Mouse (Mus musculus) cerebellum, adult 9-11 months (tissue): Measurements from ENCODE around the gene Sh3d19.

Experiments used
- DNase-seq: peaks from one replicate; pipeline ENCODE4 v3.0.0; 2022

Gene Sh3d19

DNA sequence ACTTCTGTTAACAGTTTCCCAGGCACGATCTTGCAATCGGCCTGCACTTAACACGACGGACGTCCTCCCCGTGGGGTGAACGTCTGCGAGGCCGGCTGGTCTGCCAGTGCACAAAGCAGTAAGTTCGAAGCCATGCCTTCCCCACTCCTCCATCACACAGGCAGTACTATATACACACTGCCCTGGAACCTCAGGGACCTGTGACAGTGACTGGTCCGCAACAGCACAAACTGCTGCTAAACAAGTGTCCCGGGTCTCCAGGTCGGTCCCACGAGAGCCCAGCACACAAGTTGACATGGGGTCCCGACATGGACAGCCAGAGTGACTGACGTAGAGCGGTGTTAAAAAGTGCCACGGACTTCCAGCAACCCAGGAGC, 171.0 kb downstream of the Sh3d19 start:
- DNase-seq: no peak

- peak; percentile 98 for DNase-seq
These were observed 171.5 kb downstream of the Sh3d19 start, which contains the start of gene Rps3a1 for GRCm38 (mm10) chr3:86142263-86142933. Gene Rps3a1 (minus strand): TSS chr3:86142702.

- DNase-seq: no peak
These were observed 172.0 kb downstream of the Sh3d19 start for GRCm38 (mm10) chr3:86142934-86143317.

DNA sequence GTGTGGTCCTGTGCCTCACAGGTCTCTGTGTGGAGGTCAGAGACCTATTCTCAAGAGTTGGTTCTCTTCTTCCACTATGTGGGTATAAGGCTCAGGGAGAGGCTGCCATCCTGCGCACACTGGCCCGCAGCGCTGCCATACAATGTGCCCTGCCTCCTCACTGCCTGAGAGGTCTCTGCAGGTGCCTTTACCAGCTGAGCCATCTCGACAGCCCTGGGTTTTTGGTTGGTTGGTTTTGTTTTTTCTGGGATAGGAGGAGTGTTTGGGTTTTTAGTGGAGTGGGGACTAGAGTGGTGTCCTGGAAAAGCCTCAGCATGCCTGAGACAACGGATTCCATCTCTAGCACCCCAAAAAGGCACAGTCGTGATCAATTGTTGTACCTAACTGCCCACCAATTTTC, 172.4 kb downstream of the Sh3d19 start:
- DNase-seq: no peak

GRCm38 (mm10) chr3:86149063-86149462, 178.2 kb downstream of the Sh3d19 start:
- no peak for DNase-seq

DNA sequence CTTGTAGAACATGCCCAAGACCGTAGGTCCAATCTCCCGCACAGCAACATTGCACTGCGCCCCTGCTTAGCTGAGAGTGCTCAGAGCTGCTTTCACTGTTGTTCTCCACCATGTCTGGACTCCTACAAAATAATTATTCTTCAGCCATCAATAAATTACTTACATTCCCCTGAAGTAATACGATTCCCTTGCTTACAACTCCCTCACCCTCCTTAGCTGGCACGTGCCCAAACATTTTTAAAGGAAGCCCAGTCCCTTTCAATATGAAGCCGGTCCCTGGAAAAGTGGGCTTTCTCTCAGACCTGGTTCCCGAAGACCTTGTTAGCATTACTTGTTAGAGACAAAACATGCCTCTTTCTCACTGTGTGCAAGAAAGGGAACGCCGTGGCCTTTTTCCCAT, 178.6 kb downstream of the Sh3d19 start:
- no peak for DNase-seq

- no peak for DNase-seq
These were observed 198.0 kb downstream of the Sh3d19 start for GRCm38 (mm10) chr3:86168841-86169425.

GRCm38 (mm10) chr3:86179714-86180113, 208.8 kb downstream of the Sh3d19 start:
- no peak for DNase-seq
